Mouse (Mus musculus) CD4-positive, CD25-positive, alpha-beta regulatory T cell (primary cell): Measurements from ENCODE around the gene Hic2. TPM values are rescaled to one million over a fixed set of nuclear protein-coding genes. Genes with fewer than 3 reads are reported as not detected.

ENCODE experiments used
- polyA plus RNA-seq: library from polyadenylated mRNA; unstranded; fragments of 100-300 nt; shearing (Covaris generic); gene quantifications from one replicate; pipeline ENCODE4 v1.2.1, GENCODE M21; 2017

The Hic2 gene
- 2.4 TPM for polyA plus RNA-seq

DNA sequence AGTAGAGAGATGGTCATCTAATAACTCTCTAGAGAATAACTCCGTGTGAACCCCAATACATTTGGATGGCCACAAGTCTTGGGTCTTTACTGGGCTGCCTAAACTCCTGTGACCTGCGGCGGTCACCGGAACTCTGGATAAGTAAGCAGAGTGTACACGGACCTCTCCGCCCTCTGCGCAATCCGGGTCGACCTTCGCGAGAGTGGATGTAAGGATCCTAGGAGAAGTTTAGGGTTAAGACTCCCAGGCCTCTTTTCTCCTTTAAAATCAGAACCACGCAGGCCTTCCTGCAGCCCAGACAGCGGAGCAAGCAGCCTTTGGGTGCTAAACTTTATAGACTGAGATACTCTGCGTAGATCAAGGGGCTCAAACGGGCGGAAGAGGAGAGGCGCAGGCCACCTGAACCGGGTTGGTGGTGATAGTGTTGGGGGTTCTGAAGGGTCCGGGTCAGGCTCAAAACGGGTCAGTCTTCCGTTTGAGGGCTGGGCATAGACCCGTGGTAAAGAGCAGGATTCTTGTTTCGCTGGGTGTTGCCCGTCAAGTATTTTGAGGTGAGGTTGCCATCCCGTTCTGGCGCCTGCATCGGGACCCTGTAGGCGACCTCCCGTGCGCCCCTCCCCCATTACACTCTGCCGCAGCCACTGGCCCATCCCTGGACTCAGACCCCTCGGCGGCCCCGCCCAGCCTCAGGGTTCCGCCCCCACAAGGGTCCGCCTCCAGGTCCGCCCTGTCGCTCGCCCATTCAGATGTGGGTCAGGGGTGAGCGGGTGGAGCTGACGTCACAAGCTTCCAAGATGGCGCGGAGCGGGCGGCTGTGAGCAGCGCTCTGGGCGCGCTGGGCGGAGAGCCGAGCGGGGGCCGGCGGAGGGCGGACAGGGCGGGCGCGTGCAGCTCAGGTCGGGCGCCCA is at the start of gene Hic2:
Gene Hic2, plus strand, starts transcription at position 779 of the 908 bp plus-strand sequence.

DNA sequence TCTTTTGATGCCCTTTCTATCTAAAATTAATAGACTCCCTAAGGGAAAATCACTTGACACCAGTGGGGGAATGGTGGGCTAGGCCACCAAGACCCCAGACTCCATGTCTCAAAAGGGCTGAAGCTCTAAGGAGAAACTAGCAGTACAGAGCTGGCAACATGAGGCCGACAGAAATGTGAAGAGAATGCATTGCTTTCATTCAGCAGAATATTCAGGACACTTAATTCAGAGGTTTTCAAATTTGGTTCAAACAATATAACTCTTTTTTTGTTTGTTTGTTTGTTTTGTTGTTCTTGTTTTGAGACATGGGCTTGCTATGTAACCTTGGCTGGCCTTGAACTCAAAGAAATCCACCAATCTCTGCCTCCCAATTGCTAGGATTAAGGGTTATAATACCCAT is 30.8 kb upstream of the Hic2 start, which contains the start of gene Ube2l3:
Gene Ube2l3, minus strand, starts transcription at position 101 of the 400 bp plus-strand sequence.

DNA sequence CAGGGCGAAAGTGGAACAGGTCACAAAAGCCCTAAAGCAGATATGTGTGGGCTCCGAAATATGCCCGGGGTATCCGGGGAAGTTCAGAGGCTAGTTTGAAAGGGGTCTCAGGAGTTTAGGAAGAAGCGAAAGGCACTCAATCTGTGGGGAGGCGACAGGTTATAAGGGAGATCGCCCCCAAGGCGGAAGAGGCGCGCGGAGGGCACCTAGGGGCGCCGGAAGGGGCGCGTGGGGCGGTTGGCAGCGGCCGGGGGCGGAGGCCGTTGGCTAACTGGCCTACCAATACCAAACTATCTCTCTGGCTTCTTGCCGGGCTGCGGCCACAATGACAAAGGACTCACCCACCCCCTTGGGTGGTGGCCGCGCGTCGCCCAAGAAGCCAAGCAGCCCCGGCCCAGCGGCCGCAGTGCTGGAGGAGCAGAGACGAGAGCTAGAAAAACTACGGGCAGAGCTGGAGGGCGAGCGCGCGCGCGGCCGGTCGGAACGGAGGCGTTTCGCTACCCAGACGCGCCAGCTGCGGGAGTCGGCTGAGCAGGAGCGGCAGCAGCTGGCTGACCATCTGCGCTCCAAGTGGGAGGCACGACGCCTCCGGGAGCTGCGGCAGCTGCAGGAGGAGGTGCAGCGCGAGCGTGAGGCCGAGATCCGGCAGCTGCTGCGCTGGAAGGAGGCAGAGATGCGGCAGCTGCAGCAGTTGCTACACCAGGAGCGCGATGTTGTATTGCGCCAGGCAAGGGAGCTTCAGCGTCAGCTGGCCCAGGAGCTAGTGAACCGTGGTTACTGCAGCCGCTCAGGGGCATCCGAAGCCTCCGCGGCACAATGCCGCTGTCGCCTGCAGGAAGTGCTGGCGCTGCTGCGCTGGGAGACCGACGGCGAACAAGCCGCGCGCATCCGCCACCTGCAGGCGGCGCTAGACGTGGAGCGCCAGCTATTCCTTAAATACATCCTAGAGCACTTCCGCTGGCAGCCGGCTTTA is 24.7 kb upstream of the Hic2 start, which contains the start of gene Rimbp3:
Gene Rimbp3, plus strand, starts transcription at position 215 of the 973 bp plus-strand sequence.

DNA sequence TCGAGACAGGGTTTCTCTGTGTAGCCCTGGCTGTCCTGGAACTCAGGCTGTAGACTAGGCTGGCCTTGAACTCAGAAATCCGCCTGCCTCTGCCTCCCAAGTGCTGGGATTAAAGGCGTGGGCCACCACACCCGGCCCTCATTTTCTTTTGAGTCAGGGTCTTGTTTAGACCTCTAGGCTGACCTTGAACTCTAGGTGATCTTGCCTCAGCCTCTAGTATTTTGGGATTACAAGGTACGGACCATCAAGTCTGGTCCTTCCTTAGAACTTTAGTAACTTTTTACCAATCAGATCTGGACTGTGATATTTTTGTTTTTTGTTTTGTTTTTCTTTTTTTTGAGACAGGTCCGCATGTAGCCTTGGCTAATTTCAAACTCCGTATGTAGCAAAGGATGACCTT is 42.3 kb downstream of the Hic2 start, which contains the start of gene Tmem191c:
Gene Tmem191c, plus strand, starts transcription at position 357 of the 400 bp plus-strand sequence.

Other genes with a start within 250 kb of the Hic2 start
- 3.6 TPM for gene Ypel1, start 163.9 kb upstream of the Hic2 start, polyA plus RNA-seq
- 247 TPM for gene Ppil2, start 122.3 kb upstream of the Hic2 start, polyA plus RNA-seq
- gene 2610318N02Rik, start 108.4 kb upstream of the Hic2 start, polyA plus RNA-seq = 3.0 TPM
- 34.7 TPM for gene Sdf2l1, start 101.2 kb upstream of the Hic2 start, polyA plus RNA-seq
- gene Ydjc, start 89.0 kb upstream of the Hic2 start, polyA plus RNA-seq = 19.4 TPM
- 2.0 TPM for gene Ccdc116, start 86.3 kb upstream of the Hic2 start, polyA plus RNA-seq
- 289 TPM for gene Ube2l3, start 30.9 kb upstream of the Hic2 start, polyA plus RNA-seq
- gene Rimbp3, start 25.0 kb upstream of the Hic2 start, polyA plus RNA-seq = not detected
- gene Tmem191c, start 42.5 kb downstream of the Hic2 start, polyA plus RNA-seq = 145 TPM
- gene Serpind1, start 97.8 kb downstream of the Hic2 start, polyA plus RNA-seq = 0.29 TPM
- gene Snap29, start 172.4 kb downstream of the Hic2 start, polyA plus RNA-seq = 19.4 TPM
- gene Pi4ka, start 172.7 kb downstream of the Hic2 start, polyA plus RNA-seq = 71.0 TPM
- 65.7 TPM for gene Crkl, start 218.4 kb downstream of the Hic2 start, polyA plus RNA-seq